Mouse (Mus musculus): ENCODE measurements around the gene Wdr25. TPM values are rescaled to one million over a fixed set of nuclear protein-coding genes. Genes with fewer than 3 reads are reported as not detected.

Wdr25 gene
- polyA plus RNA-seq, 1 experiment from 2014 or later: 5.6 TPM

GRCm38 (mm10) chr12:108857109-108857508 lies 36.3 kb upstream of the Wdr25 start:
- no peaks in the 10 kb centered on the region for H3K9me3 ChIP-seq (replicated peaks; ENCODE audit: control insufficient read depth, low read length)
- peaks cover 3% of the 10 kb centered on the region; the same call in 1 of the 2 replicates for H3K36me3 ChIP-seq (replicated peaks; ENCODE audit: control insufficient read depth, insufficient read depth, low read depth, low read length)
- H3K4me2 ChIP-seq (ENCODE audit: low read depth, low read length): no peak overlapping the region
- no peak overlapping the region for H3K9ac ChIP-seq (replicated peaks; ENCODE audit: low read length)
- H3K27me3 ChIP-seq (ENCODE audit: control insufficient read depth, insufficient read depth, low read length): no peaks in the 10 kb centered on the region
- no peak for DNase-seq (ENCODE audit: low spot score)
- ATAC-seq (replicated peaks; ENCODE audit: insufficient number of reproducible peaks, low FRiP score, low TSS enrichment, low read depth): no peak
- WGBS: 87% methylated on average over 7 of the region's 7 CpGs
- no peaks in the 10 kb centered on the region for H3K4me1 ChIP-seq (ENCODE audit: control insufficient read depth, insufficient read depth, low read length)
- H3K27ac ChIP-seq (replicated peaks; ENCODE audit: low read depth, low read length): no peak overlapping the region
- no peak overlapping the region for H3K4me3 ChIP-seq (ENCODE audit: low read depth, low read length)

- Histone ChIP-seq H3K4me1 (ENCODE audit: control insufficient read depth, insufficient read depth, low read length) (no peaks in the 10 kb centered on the region), H3K4me3 (ENCODE audit: low read depth, low read length) (no peak overlapping the region), H3K36me3 (replicated peaks; ENCODE audit: control insufficient read depth, insufficient read depth, low read depth, low read length) (peaks cover 3% of the 10 kb centered on the region), H3K27me3 (ENCODE audit: control insufficient read depth, insufficient read depth, low read length) (no peaks in the 10 kb centered on the region), H3K27ac (replicated peaks; ENCODE audit: low read depth, low read length) (no peak overlapping the region), H3K9me3 (replicated peaks; ENCODE audit: control insufficient read depth, low read length) (no peaks in the 10 kb centered on the region), H3K9ac (replicated peaks; ENCODE audit: low read length) (no peak overlapping the region), H3K4me2 (ENCODE audit: low read depth, low read length) (no peak overlapping the region)
- DNase-seq (ENCODE audit: low spot score) (peak; percentile 9), ATAC-seq (replicated peaks; ENCODE audit: insufficient number of reproducible peaks, low FRiP score, low TSS enrichment, low read depth) (no peak)
- 73% methylated on average over 7 of the region's 7 CpGs for WGBS
Measured at GRCm38 (mm10) chr12:108857589-108858184, 35.7 kb upstream of the Wdr25 start.

DNA sequence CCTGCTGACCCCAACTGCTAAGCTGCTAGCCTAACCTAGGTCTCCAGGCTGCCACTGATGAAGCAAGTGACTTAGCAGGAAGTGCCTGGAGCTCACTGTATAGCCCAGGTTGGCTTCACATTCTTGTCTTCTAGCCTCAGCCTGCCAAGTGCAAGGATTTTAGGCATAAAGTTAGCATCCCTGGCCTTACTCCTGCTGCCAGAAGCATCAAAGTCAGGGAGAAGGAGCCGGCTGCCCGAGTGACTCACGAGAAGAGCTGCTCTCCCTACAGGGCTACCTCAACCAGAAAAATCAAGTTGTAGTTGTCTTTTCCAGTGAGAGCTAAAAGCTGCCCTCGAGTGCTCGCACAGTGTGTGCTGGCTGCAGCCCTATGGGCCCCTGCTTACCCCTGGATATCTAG lies 34.9 kb upstream of the Wdr25 start:
- no peaks in the 10 kb centered on the region for H3K4me1 ChIP-seq (ENCODE audit: control insufficient read depth, insufficient read depth, low read length)
- H3K4me2 ChIP-seq (ENCODE audit: low read depth, low read length): no peak overlapping the region
- H3K4me3 ChIP-seq (ENCODE audit: low read depth, low read length): no peak overlapping the region
- H3K9ac ChIP-seq (replicated peaks; ENCODE audit: low read length): no peak overlapping the region
- WGBS: 84% methylated on average over 5 of the region's 5 CpGs
- H3K27ac ChIP-seq (replicated peaks; ENCODE audit: low read depth, low read length): no peak overlapping the region
- H3K27me3 ChIP-seq (ENCODE audit: control insufficient read depth, insufficient read depth, low read length): no peaks in the 10 kb centered on the region
- H3K36me3 ChIP-seq (replicated peaks; ENCODE audit: control insufficient read depth, insufficient read depth, low read depth, low read length): peaks cover 3% of the 10 kb centered on the region
- ATAC-seq (replicated peaks; ENCODE audit: insufficient number of reproducible peaks, low FRiP score, low TSS enrichment, low read depth) (no peak), DNase-seq (ENCODE audit: low spot score) (no peak)
- no peaks in the 10 kb centered on the region for H3K9me3 ChIP-seq (replicated peaks; ENCODE audit: control insufficient read depth, low read length)

GRCm38 (mm10) chr12:108865007-108865494 lies 28.4 kb upstream of the Wdr25 start:
- Histone ChIP-seq H3K27ac (replicated peaks; ENCODE audit: low read depth, low read length) (no peak overlapping the region), H3K4me1 (ENCODE audit: control insufficient read depth, insufficient read depth, low read length) (no peaks in the 10 kb centered on the region), H3K4me3 (ENCODE audit: low read depth, low read length) (no peak overlapping the region), H3K4me2 (ENCODE audit: low read depth, low read length) (no peak overlapping the region), H3K27me3 (ENCODE audit: control insufficient read depth, insufficient read depth, low read length) (no peaks in the 10 kb centered on the region), H3K9ac (replicated peaks; ENCODE audit: low read length) (no peak overlapping the region), H3K36me3 (replicated peaks; ENCODE audit: control insufficient read depth, insufficient read depth, low read depth, low read length) (peaks cover 14% of the 10 kb centered on the region), H3K9me3 (replicated peaks; ENCODE audit: control insufficient read depth, low read length) (no peaks in the 10 kb centered on the region)
- DNase-seq (ENCODE audit: low spot score) (no peak), ATAC-seq (replicated peaks; ENCODE audit: insufficient number of reproducible peaks, low FRiP score, low TSS enrichment, low read depth) (no peak)
- 88% methylated on average over 6 of the region's 6 CpGs for WGBS

GRCm38 (mm10) chr12:108869575-108869974 lies 23.9 kb upstream of the Wdr25 start:
- Histone ChIP-seq H3K9me3 (replicated peaks; ENCODE audit: control insufficient read depth, low read length) (no peaks in the 10 kb centered on the region), H3K9ac (replicated peaks; ENCODE audit: low read length) (no peak overlapping the region), H3K27me3 (ENCODE audit: control insufficient read depth, insufficient read depth, low read length) (no peaks in the 10 kb centered on the region), H3K4me2 (ENCODE audit: low read depth, low read length) (no peak overlapping the region), H3K27ac (replicated peaks; ENCODE audit: low read depth, low read length) (no peak overlapping the region), H3K4me1 (ENCODE audit: control insufficient read depth, insufficient read depth, low read length) (no peaks in the 10 kb centered on the region), H3K36me3 (replicated peaks; ENCODE audit: control insufficient read depth, insufficient read depth, low read depth, low read length) (peaks cover 7% of the 10 kb centered on the region), H3K4me3 (ENCODE audit: low read depth, low read length) (no peak overlapping the region)
- ATAC-seq (replicated peaks; ENCODE audit: insufficient number of reproducible peaks, low FRiP score, low TSS enrichment, low read depth) (no peak), DNase-seq (ENCODE audit: low spot score) (peak; percentile 14)
- 78% methylated on average over 2 of the region's 2 CpGs for WGBS

DNA sequence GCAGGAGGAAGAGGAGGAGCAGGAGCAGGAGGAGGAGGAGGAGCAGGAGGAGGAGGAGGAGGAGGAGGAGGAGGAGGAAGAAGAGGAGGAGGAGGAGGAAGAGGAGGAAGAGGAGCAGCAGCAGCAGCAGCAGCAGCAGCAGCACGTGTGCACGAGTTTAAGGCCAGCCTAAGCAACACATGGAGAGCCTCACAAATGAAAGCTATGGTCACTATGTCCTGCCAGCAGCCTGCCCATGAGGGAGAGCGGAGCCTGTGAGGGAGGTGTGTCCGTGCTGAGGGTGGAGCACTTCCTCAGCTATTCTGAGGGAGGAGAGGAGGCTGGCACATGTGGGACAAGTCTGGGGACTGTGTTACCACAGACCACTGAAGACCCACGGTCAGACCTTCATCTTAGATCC lies 20.3 kb upstream of the Wdr25 start:
- Histone ChIP-seq H3K4me3 (ENCODE audit: low read depth, low read length) (no peak overlapping the region), H3K4me1 (ENCODE audit: control insufficient read depth, insufficient read depth, low read length) (no peaks in the 10 kb centered on the region), H3K9me3 (replicated peaks; ENCODE audit: control insufficient read depth, low read length) (no peaks in the 10 kb centered on the region), H3K36me3 (replicated peaks; ENCODE audit: control insufficient read depth, insufficient read depth, low read depth, low read length) (peaks cover 8% of the 10 kb centered on the region), H3K9ac (replicated peaks; ENCODE audit: low read length) (no peak overlapping the region), H3K27me3 (ENCODE audit: control insufficient read depth, insufficient read depth, low read length) (no peaks in the 10 kb centered on the region), H3K4me2 (ENCODE audit: low read depth, low read length) (no peak overlapping the region), H3K27ac (replicated peaks; ENCODE audit: low read depth, low read length) (no peak overlapping the region)
- ATAC-seq (replicated peaks; ENCODE audit: insufficient number of reproducible peaks, low FRiP score, low TSS enrichment, low read depth) (no peak), DNase-seq (ENCODE audit: low spot score) (no peak)
- WGBS: 73% methylated on average over 5 of the region's 5 CpGs

DNA sequence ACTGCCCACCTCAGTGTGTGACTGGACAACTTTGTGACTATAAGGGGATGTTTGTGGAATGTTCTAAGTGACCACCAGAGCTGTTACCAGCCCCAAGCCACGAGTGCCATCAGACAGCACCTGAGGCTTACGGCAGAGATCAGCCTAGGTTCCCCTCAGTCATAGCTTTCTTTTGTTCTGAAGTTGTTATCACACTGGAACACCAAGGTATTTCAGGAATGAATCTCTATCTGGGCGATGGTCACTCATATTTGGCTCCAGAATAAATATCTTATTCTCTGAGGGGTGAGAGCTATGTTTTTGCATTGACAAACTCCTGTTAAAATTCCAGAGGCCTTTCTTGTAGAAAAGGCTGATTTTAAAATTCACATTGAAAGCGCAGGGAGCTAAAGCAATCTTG lies 14.3 kb upstream of the Wdr25 start:
- Histone ChIP-seq H3K9ac (replicated peaks; ENCODE audit: low read length) (no peak overlapping the region), H3K4me3 (ENCODE audit: low read depth, low read length) (no peak overlapping the region), H3K9me3 (replicated peaks; ENCODE audit: control insufficient read depth, low read length) (no peaks in the 10 kb centered on the region), H3K27ac (replicated peaks; ENCODE audit: low read depth, low read length) (no peak overlapping the region), H3K4me2 (ENCODE audit: low read depth, low read length) (no peak overlapping the region), H3K27me3 (ENCODE audit: control insufficient read depth, insufficient read depth, low read length) (no peaks in the 10 kb centered on the region), H3K4me1 (ENCODE audit: control insufficient read depth, insufficient read depth, low read length) (no peaks in the 10 kb centered on the region), H3K36me3 (replicated peaks; ENCODE audit: control insufficient read depth, insufficient read depth, low read depth, low read length) (peaks cover 7% of the 10 kb centered on the region)
- 89% methylated on average over 4 of the region's 4 CpGs for WGBS
- DNase-seq (ENCODE audit: low spot score) (no peak), ATAC-seq (replicated peaks; ENCODE audit: insufficient number of reproducible peaks, low FRiP score, low TSS enrichment, low read depth) (no peak)

- H3K4me1 ChIP-seq (ENCODE audit: control insufficient read depth, insufficient read depth, low read length): no peaks in the 10 kb centered on the region
- H3K36me3 ChIP-seq (replicated peaks; ENCODE audit: control insufficient read depth, insufficient read depth, low read depth, low read length): peaks cover 5% of the 10 kb centered on the region; the same call in 1 of the 2 replicates
- H3K27ac ChIP-seq (replicated peaks; ENCODE audit: low read depth, low read length): no peak overlapping the region
- WGBS: 96% methylated on average over 5 of the region's 5 CpGs
- no peak overlapping the region for H3K4me3 ChIP-seq (ENCODE audit: low read depth, low read length)
- no peaks in the 10 kb centered on the region for H3K27me3 ChIP-seq (ENCODE audit: control insufficient read depth, insufficient read depth, low read length)
- ATAC-seq (replicated peaks; ENCODE audit: insufficient number of reproducible peaks, low FRiP score, low TSS enrichment, low read depth): no peak
- H3K4me2 ChIP-seq (ENCODE audit: low read depth, low read length): no peak overlapping the region
- no peak for DNase-seq (ENCODE audit: low spot score)
- no peak overlapping the region for H3K9ac ChIP-seq (replicated peaks; ENCODE audit: low read length)
- no peaks in the 10 kb centered on the region for H3K9me3 ChIP-seq (replicated peaks; ENCODE audit: control insufficient read depth, low read length)
Measured at GRCm38 (mm10) chr12:108880606-108881005, 12.8 kb upstream of the Wdr25 start.

Data from embryonic facial prominence, embryonic 11.5 days (tissue).